ENCODE assay signal across 33 mouse cellular contexts in the genomic region with DNA sequence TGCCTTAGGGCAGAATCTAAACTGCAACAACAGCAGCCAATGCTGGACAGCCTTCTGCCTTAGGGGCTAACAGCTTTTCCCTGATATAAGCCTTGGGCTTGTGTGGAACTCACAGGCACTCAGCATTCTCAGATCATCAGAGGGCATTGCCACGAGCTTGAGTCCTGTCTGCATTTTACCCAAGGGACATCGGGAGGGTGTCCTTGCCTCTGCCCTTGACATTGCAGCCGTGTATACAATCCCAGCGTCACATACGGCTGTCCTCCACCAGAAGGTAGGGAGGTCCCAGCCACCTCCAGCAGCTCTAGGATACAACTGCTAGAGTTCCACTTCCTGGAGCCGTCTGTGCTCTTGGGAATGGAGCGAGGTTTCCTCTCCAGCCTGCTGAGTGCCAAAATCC. TPM values are rescaled to one million over a fixed set of nuclear protein-coding genes. Genes with fewer than 3 reads are reported as not detected.
A peak's percentile ranks its signal among the peaks of the same experiment; 100 is the strongest.
DNase-seq lines count a peak whose midpoint lies in the region; ATAC-seq and TF ChIP-seq lines count a peak whose summit lies in the region.
"Had no signal": no experiment of that assay in that cellular context is flagged by ENCODE, and none has a peak within 500 bp of the region (broad histone marks: within the 10 kb centered on the region; RNA-seq: fewer than 3 reads in every experiment).

No protein-coding gene starts in this region.

- 37% methylated on average over 7 of the region's 7 CpGs for WGBS in heart, embryonic 16.5 days
- WGBS in midbrain, embryonic 14.5 days, result 84% methylated on average over 7 of the region's 7 CpGs
- 86% methylated on average over 7 of the region's 7 CpGs for WGBS in hindbrain, embryonic 14.5 days

- no peak for DNase-seq in gastrocnemius, adult 2 months
- no peak for DNase-seq in gastrocnemius, postnatal 25 days
- DNase-seq in layer of hippocampus, adult 2 months (ENCODE audit: low spot score in 2 of 2), result no peak
- DNase-seq in layer of hippocampus, postnatal 14 days (ENCODE audit: low spot score in 2 of 2), result no peak
- DNase-seq in midbrain, embryonic 14.5 days, result no peak
- DNase-seq in hindbrain, embryonic 14.5 days (ENCODE audit: low spot score), result no peak
- DNase-seq: adrenal gland, postnatal 10 days; cerebellum, adult 18-20 months; gastrocnemius, postnatal 10 days; kidney, adult 2 months; liver, embryonic 13.5 days; lung, adult 18-20 months; lung, postnatal 4 days; right cerebral cortex, postnatal 25 days; thymus, postnatal 25 days had no signal

- peak overlapping the region; percentile 52 for H3K9ac ChIP-seq in heart, embryonic 16.5 days (ENCODE audit: low read length)
- H3K9ac ChIP-seq in midbrain, embryonic 14.5 days (replicated peaks; ENCODE audit: low read length), result no peak overlapping the region
- no peak overlapping the region for H3K9ac ChIP-seq in hindbrain, embryonic 14.5 days
- H3K9ac ChIP-seq: embryonic facial prominence, embryonic 13.5 days; forebrain, embryonic 15.5 days; intestine, embryonic 15.5 days; limb, embryonic 15.5 days; liver, embryonic 13.5 days; midbrain, embryonic 15.5 days; neural tube, embryonic 15.5 days; stomach, embryonic 15.5 days had no signal

- peaks cover 10% of the 10 kb centered on the region for H3K4me1 ChIP-seq in heart, embryonic 16.5 days (ENCODE audit: control insufficient read depth, insufficient read depth, low read length)
- no peaks in the 10 kb centered on the region for H3K4me1 ChIP-seq in midbrain, embryonic 14.5 days (ENCODE audit: control insufficient read depth, insufficient read depth, low read length)
- no peaks in the 10 kb centered on the region for H3K4me1 ChIP-seq in hindbrain, embryonic 14.5 days (replicated peaks; ENCODE audit: control insufficient read depth, insufficient read depth, low read length)
- H3K4me1 ChIP-seq: embryonic facial prominence, embryonic 13.5 days; forebrain, embryonic 10.5 days; forebrain, embryonic 15.5 days; limb, embryonic 10.5 days; limb, embryonic 15.5 days; liver, embryonic 13.5 days; midbrain, embryonic 15.5 days; neural tube, embryonic 15.5 days; stomach, embryonic 15.5 days had no signal

- H3K9me3 ChIP-seq in heart, embryonic 16.5 days (replicated peaks; ENCODE audit: control insufficient read depth, low read length), result no peaks in the 10 kb centered on the region
- no peaks in the 10 kb centered on the region for H3K9me3 ChIP-seq in midbrain, embryonic 14.5 days (ENCODE audit: control insufficient read depth, low read length)
- no peaks in the 10 kb centered on the region for H3K9me3 ChIP-seq in hindbrain, embryonic 14.5 days (ENCODE audit: control insufficient read depth, low read length)
- H3K9me3 ChIP-seq: embryonic facial prominence, embryonic 13.5 days; forebrain, embryonic 10.5 days; forebrain, embryonic 15.5 days; G1E; intestine, embryonic 15.5 days; limb, embryonic 10.5 days; limb, embryonic 15.5 days; liver, embryonic 13.5 days; midbrain, embryonic 15.5 days; neural tube, embryonic 15.5 days; stomach, embryonic 15.5 days had no signal

- H3K4me2 ChIP-seq in heart, embryonic 16.5 days (ENCODE audit: low read depth, low read length), result no peak overlapping the region
- H3K4me2 ChIP-seq in midbrain, embryonic 14.5 days (ENCODE audit: low read length), result no peak overlapping the region
- H3K4me2 ChIP-seq in hindbrain, embryonic 14.5 days (replicated peaks), result no peak overlapping the region
- H3K4me2 ChIP-seq: embryonic facial prominence, embryonic 13.5 days; forebrain, embryonic 15.5 days; intestine, embryonic 15.5 days; limb, embryonic 15.5 days; liver, embryonic 13.5 days; midbrain, embryonic 15.5 days; neural tube, embryonic 15.5 days; stomach, embryonic 15.5 days had no signal

- intact Hi-C loops in gastrocnemius, adult 2 months (cut with DNase I), result no loop called here

- ATAC-seq in heart, embryonic 16.5 days (replicated peaks; ENCODE audit: extremely low read depth, insufficient read depth, low FRiP score), result peak; percentile 71
- no peak for ATAC-seq in midbrain, embryonic 14.5 days (ENCODE audit: low FRiP score, low TSS enrichment)
- no peak for ATAC-seq in hindbrain, embryonic 14.5 days (ENCODE audit: low FRiP score)
- ATAC-seq: forebrain, embryonic 15.5 days; intestine, embryonic 15.5 days; lung, postnatal 0 days; midbrain, embryonic 15.5 days; Patski had no signal

- peaks cover 45% of the 10 kb centered on the region for H3K36me3 ChIP-seq in heart, embryonic 16.5 days (ENCODE audit: control insufficient read depth, insufficient read depth)
- peaks cover 47% of the 10 kb centered on the region for H3K36me3 ChIP-seq in midbrain, embryonic 14.5 days (ENCODE audit: control insufficient read depth, insufficient read depth, low read length)
- H3K36me3 ChIP-seq in hindbrain, embryonic 14.5 days (replicated peaks; ENCODE audit: control insufficient read depth, insufficient read depth), result peaks cover 67% of the 10 kb centered on the region

- H3K27me3 ChIP-seq in heart, embryonic 16.5 days (ENCODE audit: control insufficient read depth, insufficient read depth, low read length), result no peaks in the 10 kb centered on the region
- H3K27me3 ChIP-seq in midbrain, embryonic 14.5 days (ENCODE audit: control insufficient read depth, insufficient read depth, low read length), result no peaks in the 10 kb centered on the region
- no peaks in the 10 kb centered on the region for H3K27me3 ChIP-seq in hindbrain, embryonic 14.5 days (ENCODE audit: control insufficient read depth, insufficient read depth, low read length)
- H3K27me3 ChIP-seq: embryonic facial prominence, embryonic 13.5 days; forebrain, embryonic 15.5 days; intestine, embryonic 15.5 days; limb, embryonic 15.5 days; liver, embryonic 13.5 days; midbrain, embryonic 15.5 days; neural tube, embryonic 15.5 days; Patski; stomach, embryonic 15.5 days had no signal

- no peak overlapping the region for H3K4me3 ChIP-seq in gastrocnemius, adult 2 months
- H3K4me3 ChIP-seq in layer of hippocampus, adult 2 months, result no peak overlapping the region
- no peak overlapping the region for H3K4me3 ChIP-seq in heart, embryonic 16.5 days (ENCODE audit: low read length)
- H3K4me3 ChIP-seq in midbrain, embryonic 14.5 days (replicated peaks; ENCODE audit: low read depth, low read length), result no peak overlapping the region
- H3K4me3 ChIP-seq in hindbrain, embryonic 14.5 days (replicated peaks; ENCODE audit: low read length), result no peak overlapping the region
- H3K4me3 ChIP-seq: embryonic facial prominence, embryonic 13.5 days; forebrain, embryonic 10.5 days; forebrain, embryonic 15.5 days; intestine, embryonic 15.5 days; limb, embryonic 10.5 days; limb, embryonic 15.5 days; liver, embryonic 13.5 days; midbrain, embryonic 15.5 days; neural tube, embryonic 15.5 days; stomach, embryonic 15.5 days had no signal

- peak overlapping the region; percentile 64 for H3K27ac ChIP-seq in gastrocnemius, adult 2 months
- H3K27ac ChIP-seq in layer of hippocampus, adult 2 months, result peak overlapping the region; percentile 48
- peak overlapping the region; percentile 86 for H3K27ac ChIP-seq in heart, embryonic 16.5 days (ENCODE audit: low read length)
- H3K27ac ChIP-seq in midbrain, embryonic 14.5 days (replicated peaks; ENCODE audit: low read depth, low read length), result no peak overlapping the region
- H3K27ac ChIP-seq in hindbrain, embryonic 14.5 days, result no peak overlapping the region
- H3K27ac ChIP-seq: embryonic facial prominence, embryonic 13.5 days; forebrain, embryonic 10.5 days; forebrain, embryonic 15.5 days; intestine, embryonic 15.5 days; kidney, postnatal 0 days; limb, embryonic 10.5 days; limb, embryonic 15.5 days; liver, embryonic 13.5 days; midbrain, embryonic 15.5 days; neural tube, embryonic 15.5 days; stomach, embryonic 15.5 days had no signal

- no peak for TF ChIP-seq CTCF in gastrocnemius, adult 2 months (IDR thresholded peaks at IDR 0.05)
- no peak for TF ChIP-seq CTCF in layer of hippocampus, adult 2 months (conservative IDR thresholded peaks at IDR 0.05)

RNA-seq across cellular contexts. Expression of a gene that starts 19.9 kb away (rescaled TPM):
- 10 to 100 TPM; 43.3 to 49.0 TPM for total RNA-seq in gastrocnemius, adult 2 months (2021)
- 10 to 100 TPM; 47.3 to 56.5 TPM for total RNA-seq in gastrocnemius, postnatal 25 days (2021)
- total RNA-seq in layer of hippocampus, adult 2 months (2021), result 10 to 100 TPM; 86.6 to 86.7 TPM
- total RNA-seq in layer of hippocampus, postnatal 14 days (2021), result 100 to 1,000 TPM; 102 to 112 TPM
- polyA plus RNA-seq in heart, embryonic 16.5 days (2015; fragmentation: Nextera tagmentation; extraction: Ambion mirVana), result 41.1 and 47.3 TPM in 2 replicates
- 66.6 and 71.2 TPM in 2 replicates for polyA plus RNA-seq in midbrain, embryonic 14.5 days (2014; fragmentation: Nextera tagmentation; extraction: Ambion mirVana)
- 82.1 and 96.8 TPM in 2 replicates for polyA plus RNA-seq in hindbrain, embryonic 14.5 days (2014; fragmentation: Nextera tagmentation; extraction: Ambion mirVana)

RNA-seq across cellular contexts. Expression of a gene that starts 20.0 kb away (rescaled TPM):
- total RNA-seq in gastrocnemius, adult 2 months (2021), result 1 to 10 TPM; 5.0 to 6.4 TPM
- total RNA-seq in gastrocnemius, postnatal 25 days (2021), result 1 to 10 TPM; 6.3 to 7.2 TPM
- total RNA-seq in layer of hippocampus, adult 2 months (2021), result 10 to 100 TPM; 18.3 to 20.6 TPM
- 10 to 100 TPM; 34.3 to 34.9 TPM for total RNA-seq in layer of hippocampus, postnatal 14 days (2021)
- 13.5 and 14.6 TPM in 2 replicates for polyA plus RNA-seq in heart, embryonic 16.5 days (2015; fragmentation: Nextera tagmentation; extraction: Ambion mirVana)
- polyA plus RNA-seq in midbrain, embryonic 14.5 days (2014; fragmentation: Nextera tagmentation; extraction: Ambion mirVana), result 41.3 and 46.2 TPM in 2 replicates
- polyA plus RNA-seq in hindbrain, embryonic 14.5 days (2014; fragmentation: Nextera tagmentation; extraction: Ambion mirVana), result 34.6 and 38.9 TPM in 2 replicates

RNA-seq across cellular contexts. Expression of a gene that starts 37.2 kb away (rescaled TPM):
- total RNA-seq in gastrocnemius, adult 2 months (2021), result not detected
- total RNA-seq in gastrocnemius, postnatal 25 days (2021), result not detected
- not detected for total RNA-seq in layer of hippocampus, adult 2 months (2021)
- not detected for total RNA-seq in layer of hippocampus, postnatal 14 days (2021)
- 0.07 TPM in 1 of 2 replicates, not detected in the other for polyA plus RNA-seq in heart, embryonic 16.5 days (2015; fragmentation: Nextera tagmentation; extraction: Ambion mirVana)
- not detected in 2 replicates for polyA plus RNA-seq in midbrain, embryonic 14.5 days (2014; fragmentation: Nextera tagmentation; extraction: Ambion mirVana)
- polyA plus RNA-seq in hindbrain, embryonic 14.5 days (2014; fragmentation: Nextera tagmentation; extraction: Ambion mirVana), result not detected in 2 replicates
- total RNA-seq: adrenal gland, postnatal 10 days; common myeloid progenitor, adult 5-6 weeks; gastrocnemius, postnatal 10 days; granulocyte monocyte progenitor cell, adult 5-6 weeks; left cerebral cortex, postnatal 10 days had no signal
- polyA plus RNA-seq: forebrain, embryonic 10.5 days; forebrain, embryonic 15.5 days; G1E; hindbrain, embryonic 11.5 days; intestine, embryonic 15.5 days; limb, embryonic 10.5 days; limb, embryonic 15.5 days; liver, embryonic 13.5 days; midbrain, embryonic 15.5 days; neural tube, embryonic 15.5 days; stomach, embryonic 15.5 days had no signal

Comparison
In these comparisons a context has a peak if more than half of its experiments do, and no peak if none do; other contexts are left out.
1. H3K27ac ChIP-seq: peak in gastrocnemius, adult 2 months (single experiment), layer of hippocampus, adult 2 months (single experiment) and heart, embryonic 16.5 days (single experiment); none in midbrain, embryonic 14.5 days (single experiment) and hindbrain, embryonic 14.5 days (single experiment).